Mouse (Mus musculus): ENCODE data around the gene Lrrc31.

The Lrrc31 gene

DNA sequence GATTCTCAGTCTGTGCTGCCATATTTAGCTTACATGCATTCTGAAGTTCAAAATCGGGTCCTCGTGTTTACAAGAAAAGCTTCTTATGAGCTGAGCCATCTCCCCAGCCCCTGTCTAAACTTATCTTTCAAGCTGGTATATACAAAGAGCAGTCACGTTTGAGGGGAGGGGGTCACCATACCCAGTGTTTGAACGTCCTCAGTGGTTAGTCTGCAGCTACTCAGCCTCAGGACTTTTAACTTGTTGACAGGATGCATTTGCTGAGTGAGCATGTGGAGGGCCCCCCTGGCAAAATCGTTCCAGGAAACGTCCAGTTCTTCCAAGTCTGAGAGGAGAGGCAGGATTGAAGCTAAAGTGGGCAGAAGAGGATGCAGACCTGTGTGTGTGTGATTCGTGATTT lies 8.7 kb downstream of the Lrrc31 start:
- DNase-seq (ENCODE audit: low read depth, low spot score), result no peak

DNA sequence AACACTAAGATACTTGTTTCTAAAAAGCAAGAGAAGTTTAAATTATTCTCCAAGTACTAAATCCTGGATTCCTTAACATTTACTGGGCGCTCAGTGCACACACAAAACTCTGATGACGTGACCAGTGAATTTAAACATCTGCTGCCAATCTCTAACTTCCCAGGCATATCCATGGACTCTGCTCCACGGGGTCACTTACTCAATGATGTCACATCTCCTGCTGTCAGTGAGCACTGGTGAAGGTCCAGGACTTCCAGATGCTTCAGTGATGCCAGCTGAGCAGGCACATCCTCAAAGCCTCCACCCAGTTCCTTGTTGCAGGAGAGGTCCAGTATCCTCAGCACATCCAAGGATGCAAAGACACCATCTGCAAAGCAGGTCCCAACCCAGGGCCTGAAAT lies 12.4 kb downstream of the Lrrc31 start:
- DNase-seq (ENCODE audit: low read depth, low spot score), result no peak

DNA sequence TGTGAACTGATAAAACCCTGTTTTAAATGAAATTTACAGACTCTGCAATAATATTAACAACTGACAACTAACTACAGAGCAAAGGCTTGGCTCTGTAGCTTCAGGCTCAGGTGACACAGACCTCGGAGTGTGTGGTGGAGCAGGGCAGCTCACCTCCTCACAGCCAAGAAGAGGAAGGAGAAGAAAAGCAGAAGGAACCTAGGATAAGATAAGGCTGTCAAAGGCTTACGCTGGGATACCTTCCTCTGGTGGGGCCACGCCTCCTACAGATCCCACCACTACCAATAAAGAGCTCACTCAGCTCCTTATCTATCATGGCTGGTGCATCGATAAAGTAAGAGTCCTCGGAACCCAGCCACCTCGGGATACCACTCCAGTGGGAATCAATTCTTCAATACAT lies 16.5 kb downstream of the Lrrc31 start:
- no peak for DNase-seq (ENCODE audit: low read depth, low spot score)

- DNase-seq (ENCODE audit: low read depth, low spot score), result peak; percentile 81
These were observed 41.2 kb downstream of the Lrrc31 start for GRCm38 (mm10) chr3:30658486-30658885.

DNA sequence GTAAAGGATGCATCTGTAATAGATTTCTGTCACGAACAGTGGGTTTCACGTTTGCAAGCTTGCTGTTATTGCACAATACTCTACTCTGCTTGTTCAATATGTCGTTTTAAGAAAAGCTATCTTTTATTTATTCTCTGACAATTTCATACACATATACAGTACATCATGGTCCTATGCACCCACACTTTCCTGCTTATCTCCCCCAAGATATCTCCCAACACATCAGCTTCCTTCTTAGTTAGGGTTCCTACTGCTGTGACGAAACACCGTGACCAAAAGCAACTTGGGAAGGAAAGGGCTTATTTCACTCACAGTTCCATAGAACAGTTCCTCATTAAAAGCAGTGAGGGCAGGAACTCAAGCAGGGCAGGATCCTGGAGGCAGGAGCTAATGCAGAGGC lies 43.7 kb downstream of the Lrrc31 start:
- no peak for DNase-seq (ENCODE audit: low read depth, low spot score)

- DNase-seq (ENCODE audit: low read depth, low spot score), result peak; percentile 55
These were observed 49.4 kb downstream of the Lrrc31 start for GRCm38 (mm10) chr3:30650062-30650841.

GRCm38 (mm10) chr3:30648466-30648865 lies 51.2 kb downstream of the Lrrc31 start:
- DNase-seq (ENCODE audit: low read depth, low spot score), result peak; percentile 87

DNA sequence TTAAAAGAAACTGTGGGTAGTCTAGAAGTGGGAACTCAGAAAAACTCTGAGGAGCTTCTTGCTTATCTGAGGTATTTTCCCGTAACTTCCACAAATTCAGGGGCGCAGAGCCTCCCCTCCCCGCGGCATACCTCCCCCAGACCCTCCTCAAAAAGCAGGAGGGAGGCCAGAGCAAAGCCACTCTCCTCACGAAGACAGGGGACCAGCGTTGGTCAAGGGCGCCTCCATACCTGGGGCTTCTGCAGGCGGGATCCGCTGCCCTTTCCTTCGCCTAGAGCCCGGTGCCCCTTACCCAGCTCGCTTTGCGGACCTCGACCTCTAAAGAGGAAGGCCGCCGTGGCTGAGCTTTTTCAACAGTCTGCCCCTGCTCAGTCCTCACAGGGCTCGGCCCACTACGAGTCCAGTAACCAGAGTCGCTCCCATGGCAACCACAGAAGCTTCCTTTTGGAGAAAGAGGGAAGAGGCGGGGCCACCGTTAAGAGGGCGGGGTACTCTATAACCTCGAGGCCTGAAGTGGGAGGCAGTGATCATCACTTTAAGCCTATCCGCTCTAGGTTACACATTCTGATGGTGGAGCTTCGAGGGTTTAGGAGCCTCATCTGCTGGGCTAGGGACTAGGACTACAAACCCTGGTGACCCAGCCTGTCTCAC lies 52.1 kb downstream of the Lrrc31 start, which contains the start of gene Lrrc34:
TSS of gene Lrrc34 (minus strand) at position 430 of the 651 bp plus-strand sequence.
- DNase-seq (ENCODE audit: low read depth, low spot score), result peak; percentile 96

GRCm38 (mm10) chr3:30646761-30647160 lies 52.9 kb downstream of the Lrrc31 start:
- DNase-seq (ENCODE audit: low read depth, low spot score), result peak; percentile 95

- no peak for DNase-seq (ENCODE audit: low read depth, low spot score)
These were observed 55.4 kb downstream of the Lrrc31 start, which contains the start of gene Lrriq4 for GRCm38 (mm10) chr3:30644207-30644606. Gene Lrriq4, plus strand, starts transcription at chr3:30644507.

GRCm38 (mm10) chr3:30635629-30636028 lies 64.0 kb downstream of the Lrrc31 start:
- peak; percentile 64 for DNase-seq (ENCODE audit: low read depth, low spot score)

GRCm38 (mm10) chr3:30633681-30634080 lies 66.0 kb downstream of the Lrrc31 start:
- peak; percentile 44 for DNase-seq (ENCODE audit: low read depth, low spot score)
